Mouse (Mus musculus) ES-Bruce4 (cell line): ENCODE measurements around the gene Hoxb2.

Experiments used
- CTCF ChIP-seq: IDR thresholded peaks from one replicate; pipeline ENCODE4 v1.8.1; 2011; ENCODE audit warnings: low read depth, low read length
- EP300 ChIP-seq: IDR thresholded peaks from 2 replicates; pipeline ENCODE4 v1.6.1; 2011; ENCODE audit warnings: low read depth, low read length; ENCODE audit not compliant: insufficient read depth
- POLR2A ChIP-seq: IDR thresholded peaks from one replicate; pipeline ENCODE4 v1.8.1; 2011; ENCODE audit warnings: low read length; ENCODE audit not compliant: insufficient read depth

GRCm38 (mm10) chr11:96301064-96301431 is 49.3 kb upstream of the Hoxb2 start:
- no peak for TF ChIP-seq CTCF
- no peak for TF ChIP-seq POLR2A
- TF ChIP-seq EP300, result no peak
